Mouse (Mus musculus): ENCODE measurements around the gene Hbp1.
A peak's percentile ranks its signal among the peaks of the same experiment; 100 is the strongest.

GRCm38 (mm10) chr12:31950659-31951031 is 310 bp upstream of the Hbp1 start:
- peak; percentile 26; the same call in 1 of the 2 replicates for TF ChIP-seq POLR2A (IDR thresholded peaks at IDR 0.05; ENCODE audit: borderline replicate concordance, insufficient read depth, low read length)
- TF ChIP-seq CTCF (IDR thresholded peaks at IDR 0.05; ENCODE audit: borderline replicate concordance, insufficient read depth, low read depth, low read length): no peak
